Mouse (Mus musculus) hindbrain, embryonic 15.5 days (tissue): ENCODE measurements at regions not wholly inside any gene's neighbourhood (a gene's known extent, or its start where the extent isn't known, plus 50 kb on each side); places are given as distances from the start of the nearest gene placed in this dataset.

ENCODE experiments used
- ATAC-seq: fragments of 200-750 bp; cut with Nextera tagmentation; 2 replicates; pipeline ENCODE4 v1.8.0; 2017; ENCODE audit warnings: low read depth, moderate number of reproducible peaks, moderate TSS enrichment; ENCODE audit not compliant: low FRiP score
- H3K27ac ChIP-seq: fragments of 300-500 bp; sonication (generic); replicated peaks from 2 replicates; pipeline ENCODE4 v1.5.1; 2015; ENCODE audit warnings: mild to moderate bottlenecking, inconsistent platforms
- H3K27me3 ChIP-seq: fragments of 300-500 bp; sonication (generic); 2 replicates; pipeline ENCODE4 v1.6.1; 2015; ENCODE audit warnings: control low read depth, inconsistent platforms
- H3K36me3 ChIP-seq: fragments of 300-500 bp; sonication (generic); 2 replicates; pipeline ENCODE4 v1.6.1; 2015; ENCODE audit warnings: control low read depth, inconsistent platforms
- H3K4me1 ChIP-seq: fragments of 300-500 bp; sonication (generic); replicated peaks from 2 replicates; pipeline ENCODE4 v1.6.1; 2015; ENCODE audit warnings: control low read depth, inconsistent platforms
- H3K4me2 ChIP-seq: fragments of 300-500 bp; sonication (generic); 2 replicates; pipeline ENCODE4 v1.6.1; 2015; ENCODE audit warnings: moderate library complexity, mild to moderate bottlenecking, inconsistent platforms
- H3K4me3 ChIP-seq: fragments of 300-500 bp; sonication (generic); 2 replicates; pipeline ENCODE4 v1.5.1; 2015; ENCODE audit warnings: mild to moderate bottlenecking, inconsistent platforms
- H3K9ac ChIP-seq: fragments of 300-500 bp; sonication (generic); 2 replicates; pipeline ENCODE4 v1.6.1; 2015; ENCODE audit warnings: inconsistent platforms
- H3K9me3 ChIP-seq: fragments of 300-500 bp; sonication (generic); 2 replicates; pipeline ENCODE4 v1.6.1; 2016; ENCODE audit warnings: control low read depth, inconsistent platforms
- WGBS: fragments of 180-500 bp; shearing (Covaris S2); methylation state at CpG from one replicate; pipeline ENCODE4 v1.1.7; 2015; 5-methylcytosine and 5-hydroxymethylcytosine counted together

DNA sequence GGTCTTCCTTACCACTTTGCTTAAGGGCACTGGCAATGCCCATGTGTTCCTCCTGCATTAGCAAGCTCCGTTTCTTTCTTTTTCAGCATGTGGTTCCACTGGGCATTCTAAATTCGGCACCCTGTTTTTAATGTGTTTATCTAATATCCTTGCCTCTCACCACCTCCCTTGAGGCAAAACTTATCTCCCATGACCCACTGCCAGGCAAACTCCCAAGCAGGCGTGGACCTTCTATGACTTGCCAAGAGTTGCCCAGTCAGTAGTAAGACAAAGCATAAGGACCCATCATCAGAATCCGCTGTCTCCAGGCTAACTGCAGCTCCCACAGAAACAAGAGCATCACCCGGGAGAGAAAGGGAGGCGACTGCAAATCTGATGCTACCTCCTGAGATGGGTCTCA is 245.2 kb downstream of the Setd4 start:
- WGBS: 87% methylated on average over 6 of the region's 6 CpGs
- ATAC-seq: no peak
- Histone ChIP-seq H3K4me3 (no peak overlapping the region), H3K27me3 (no peaks in the 10 kb centered on the region), H3K36me3 (no peaks in the 10 kb centered on the region), H3K4me1 (no peaks in the 10 kb centered on the region), H3K9ac (no peak overlapping the region), H3K9me3 (no peaks in the 10 kb centered on the region), H3K4me2 (no peak overlapping the region), H3K27ac (no peak overlapping the region)

DNA sequence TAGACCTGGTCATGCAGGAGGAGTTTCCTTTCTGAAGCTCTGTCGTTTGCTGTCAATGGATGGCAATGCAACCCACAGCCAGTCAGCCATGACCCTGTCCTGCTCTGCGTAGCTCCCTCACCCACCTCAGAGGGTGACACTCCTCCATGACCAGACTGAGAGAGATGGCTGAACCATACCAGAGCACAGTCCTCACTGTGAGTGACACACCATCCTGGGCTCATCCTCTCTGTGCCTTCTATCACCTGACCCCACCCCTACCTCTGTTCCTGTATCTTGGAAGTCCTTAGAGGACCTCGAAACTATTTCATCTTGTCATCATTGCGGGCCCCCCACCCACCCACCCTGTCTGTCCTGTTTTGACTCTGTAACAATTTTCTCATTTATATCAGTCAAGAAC is 245.7 kb downstream of the Setd4 start:
- 86% methylated on average over 4 of the region's 4 CpGs for WGBS
- Histone ChIP-seq H3K9me3 (no peaks in the 10 kb centered on the region), H3K9ac (no peak overlapping the region), H3K27me3 (no peaks in the 10 kb centered on the region), H3K4me3 (no peak overlapping the region), H3K4me1 (no peaks in the 10 kb centered on the region), H3K36me3 (no peaks in the 10 kb centered on the region), H3K27ac (no peak overlapping the region), H3K4me2 (no peak overlapping the region)
- no peak for ATAC-seq

DNA sequence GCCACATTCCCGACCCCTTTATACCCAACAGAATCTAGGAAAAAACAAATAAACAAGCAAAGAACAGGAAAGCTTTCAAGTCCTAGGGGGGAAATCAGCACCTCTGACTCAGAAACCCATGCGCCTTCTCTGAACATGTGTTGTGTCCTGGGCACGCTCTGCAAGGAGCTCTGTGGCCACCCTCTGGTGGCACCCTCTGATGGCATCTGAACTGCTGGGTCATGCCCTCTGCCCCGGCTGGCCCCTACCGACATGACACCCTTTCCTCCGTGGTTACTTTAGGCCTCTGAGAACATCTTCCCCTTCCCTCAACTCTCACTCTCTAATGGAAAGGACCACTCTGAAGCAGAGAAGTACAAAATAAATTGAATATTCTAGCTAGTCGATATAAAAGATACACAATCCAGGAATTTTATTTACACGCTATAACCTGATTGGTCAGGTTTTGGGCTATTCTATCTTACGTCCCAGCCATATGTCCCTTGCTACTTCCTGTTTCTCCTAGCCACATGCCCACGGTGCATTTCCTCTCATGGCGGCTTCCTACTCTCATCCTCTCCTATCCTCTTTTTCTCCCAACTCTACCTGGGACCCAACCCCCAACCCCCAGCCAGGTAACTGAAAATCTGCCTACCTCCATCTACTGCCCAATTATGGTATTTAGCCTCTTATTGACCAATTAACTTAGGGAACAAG is 248.5 kb downstream of the Setd4 start:
- ATAC-seq: no peak
- Histone ChIP-seq H3K9me3 (no peaks in the 10 kb centered on the region), H3K36me3 (no peaks in the 10 kb centered on the region), H3K27ac (no peak overlapping the region), H3K27me3 (no peaks in the 10 kb centered on the region), H3K4me1 (no peaks in the 10 kb centered on the region), H3K9ac (no peak overlapping the region), H3K4me2 (no peak overlapping the region), H3K4me3 (no peak overlapping the region)
- 84% methylated on average over 11 of the region's 11 CpGs for WGBS

DNA sequence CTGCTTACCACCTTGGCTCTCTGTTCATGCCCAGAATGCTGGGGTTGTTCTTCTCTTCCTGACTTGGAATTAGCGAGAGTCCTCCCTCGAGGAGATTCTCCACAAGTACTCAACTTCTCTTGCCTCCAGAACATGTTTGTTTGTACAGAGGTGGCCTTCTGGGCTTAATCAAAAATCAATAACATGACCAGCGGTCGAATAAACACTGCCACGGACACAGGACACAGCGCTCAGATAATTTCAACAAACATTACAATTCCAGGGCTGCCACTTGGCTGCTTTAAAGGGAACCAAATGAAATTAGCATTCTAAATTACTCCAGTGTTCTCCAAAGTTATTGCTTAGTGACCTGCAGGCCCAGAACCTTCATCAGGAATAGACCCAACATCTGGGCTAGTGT is 249.9 kb downstream of the Setd4 start:
- Histone ChIP-seq H3K4me2 (no peak overlapping the region), H3K9ac (no peak overlapping the region), H3K4me3 (no peak overlapping the region), H3K36me3 (no peaks in the 10 kb centered on the region), H3K27me3 (no peaks in the 10 kb centered on the region), H3K9me3 (no peaks in the 10 kb centered on the region), H3K4me1 (no peaks in the 10 kb centered on the region), H3K27ac (no peak overlapping the region)
- no peak for ATAC-seq
- 81% methylated on average over 6 of the region's 6 CpGs for WGBS

DNA sequence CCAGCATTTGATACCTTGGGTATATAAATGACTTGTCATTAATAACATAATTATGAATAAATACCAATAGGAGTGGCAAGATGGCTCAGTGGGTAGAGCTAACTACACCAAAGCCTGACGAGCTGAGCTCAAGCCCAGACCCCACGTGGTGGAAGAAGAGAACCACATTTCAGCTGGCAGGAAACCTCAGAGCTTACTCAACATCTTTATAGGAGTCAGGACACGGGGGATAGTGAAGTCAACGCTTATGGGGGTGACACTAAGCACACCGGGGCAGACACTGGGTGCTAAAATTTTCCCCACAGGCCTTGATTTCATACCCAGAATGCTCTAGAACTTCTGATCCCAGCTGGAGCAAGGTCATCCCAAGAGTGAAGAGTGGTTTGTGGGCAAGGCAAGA is 259.3 kb downstream of the Setd4 start:
- no peaks in the 10 kb centered on the region for H3K4me1 ChIP-seq
- H3K9me3 ChIP-seq: no peaks in the 10 kb centered on the region
- no peak overlapping the region for H3K4me2 ChIP-seq
- H3K4me3 ChIP-seq: no peak overlapping the region
- no peak for ATAC-seq
- no peaks in the 10 kb centered on the region for H3K36me3 ChIP-seq
- H3K9ac ChIP-seq: no peak overlapping the region
- no peak overlapping the region for H3K27ac ChIP-seq
- H3K27me3 ChIP-seq: no peaks in the 10 kb centered on the region
- WGBS: 90% methylated on average over 5 of the region's 5 CpGs

DNA sequence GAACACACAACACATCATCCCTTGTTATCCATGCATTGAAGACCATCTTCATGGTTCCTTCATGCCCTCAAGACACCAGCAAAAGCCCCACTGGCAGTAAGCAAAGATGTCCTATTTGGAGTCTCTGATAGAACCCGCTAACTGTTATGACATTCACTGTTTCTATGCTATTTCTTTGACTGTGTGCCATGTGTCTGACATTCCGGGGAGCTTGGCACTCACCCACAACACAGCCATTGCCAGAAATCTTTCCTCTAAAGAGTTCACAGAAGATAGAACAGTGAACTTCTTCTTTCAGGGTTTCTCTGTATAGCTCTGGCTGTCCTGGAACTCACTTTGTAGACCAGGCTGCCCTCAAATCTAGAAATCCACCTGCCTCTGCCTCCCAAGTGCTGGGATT is 261.2 kb downstream of the Setd4 start:
- no peak overlapping the region for H3K27ac ChIP-seq
- 70% methylated on average over 2 of the region's 2 CpGs for WGBS
- ATAC-seq: no peak

DNA sequence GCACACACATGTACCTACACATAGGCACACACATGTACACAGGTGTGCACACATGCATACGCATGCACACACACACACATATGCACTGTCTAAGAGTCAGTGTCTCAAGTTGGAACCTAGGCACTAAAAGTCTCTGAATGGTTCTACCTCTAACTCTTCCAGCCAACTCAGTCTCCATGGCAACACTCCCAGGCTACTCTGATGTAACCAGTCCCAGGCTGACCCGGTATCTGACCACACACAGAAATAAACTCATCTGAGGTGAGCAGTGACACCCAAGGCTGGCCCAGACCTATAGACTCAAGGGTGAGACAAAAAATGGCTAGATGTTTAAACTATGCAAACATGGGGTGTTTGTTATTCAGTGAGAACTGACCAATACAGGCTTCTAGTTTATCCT is 262.1 kb downstream of the Setd4 start:
- 85% methylated on average over 2 of the region's 2 CpGs for WGBS
- Histone ChIP-seq H3K9ac (no peak overlapping the region), H3K4me3 (no peak overlapping the region), H3K27me3 (no peaks in the 10 kb centered on the region), H3K4me2 (no peak overlapping the region), H3K36me3 (no peaks in the 10 kb centered on the region), H3K9me3 (no peaks in the 10 kb centered on the region), H3K4me1 (no peaks in the 10 kb centered on the region), H3K27ac (no peak overlapping the region)
- ATAC-seq: no peak

More for the DNA sequence above, 261.2 kb downstream of the Setd4 start:
- Histone ChIP-seq H3K9me3 (no peaks in the 10 kb centered on the region), H3K4me1 (no peaks in the 10 kb centered on the region), H3K36me3 (no peaks in the 10 kb centered on the region), H3K4me3 (no peak overlapping the region), H3K4me2 (no peak overlapping the region), H3K9ac (no peak overlapping the region), H3K27me3 (no peaks in the 10 kb centered on the region)

DNA sequence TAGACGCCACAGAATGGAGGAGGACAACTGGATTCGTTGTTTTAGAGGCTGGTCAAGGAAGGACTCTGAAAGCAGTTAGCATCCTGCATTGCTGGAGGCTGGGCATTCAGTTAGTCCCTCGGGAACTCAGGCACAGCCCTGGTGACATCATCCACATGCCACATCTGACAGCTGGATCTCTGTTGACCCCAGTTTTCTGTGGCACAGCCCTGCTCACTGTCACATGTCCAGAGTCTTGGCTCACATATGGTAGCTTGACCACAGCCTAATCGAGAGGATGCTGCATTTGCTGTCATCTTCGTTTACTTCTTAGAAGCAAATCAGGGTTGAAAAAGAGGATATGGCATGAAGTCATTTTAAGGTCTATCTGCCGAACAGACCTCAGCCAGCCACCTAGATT is 265.1 kb downstream of the Setd4 start:
- H3K27ac ChIP-seq: no peak overlapping the region
- 0 out of 2 replicates have a peak, but pooled peaks cover 3% of the 10 kb centered on the region for H3K4me1 ChIP-seq
- H3K9ac ChIP-seq: no peak overlapping the region
- no peaks in the 10 kb centered on the region for H3K36me3 ChIP-seq
- H3K4me2 ChIP-seq: no peak overlapping the region
- 87% methylated on average over 6 of the region's 6 CpGs for WGBS
- H3K9me3 ChIP-seq: no peaks in the 10 kb centered on the region
- H3K27me3 ChIP-seq: no peaks in the 10 kb centered on the region
- no peak overlapping the region for H3K4me3 ChIP-seq
- ATAC-seq: no peak

DNA sequence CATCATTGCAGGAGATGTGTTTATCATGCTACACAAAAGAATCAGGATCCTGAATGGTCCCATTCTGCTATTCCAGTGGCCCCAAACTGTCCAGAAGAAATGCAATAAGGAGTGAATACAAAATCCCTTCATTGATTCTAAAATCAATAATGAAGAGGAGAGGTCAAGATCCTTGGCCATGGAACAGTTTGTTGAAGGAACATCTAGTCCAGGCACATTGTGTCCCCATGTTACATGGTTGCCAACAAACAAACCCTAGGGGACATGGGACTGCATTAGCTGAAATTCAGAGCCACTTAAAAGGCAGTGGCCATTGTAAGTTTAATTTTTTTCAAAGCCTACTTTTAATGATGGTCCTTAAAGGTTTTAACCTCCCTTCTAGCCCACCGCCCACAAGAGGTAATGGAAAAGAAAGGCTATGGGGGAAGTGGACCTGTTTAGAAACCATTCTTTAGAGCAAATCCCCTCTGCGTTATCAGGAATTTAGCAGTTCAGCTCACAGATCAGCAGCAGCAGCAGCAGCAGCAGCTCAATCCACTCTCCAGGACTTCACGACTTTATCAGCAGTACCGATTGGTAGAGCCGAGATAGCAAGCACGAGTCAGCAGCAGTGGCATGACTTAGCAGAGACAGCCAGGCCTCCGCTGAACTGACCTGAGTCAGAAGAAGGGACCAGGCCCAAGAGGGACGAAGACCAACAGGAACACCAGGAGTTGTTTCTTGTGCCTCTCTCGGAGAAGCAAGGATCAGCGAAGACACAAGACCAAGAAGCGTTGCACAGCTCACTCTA is 268.3 kb downstream of the Setd4 start:
- H3K36me3 ChIP-seq: no peaks in the 10 kb centered on the region
- H3K27me3 ChIP-seq: peaks cover 5% of the 10 kb centered on the region; the same call in 1 of the 2 replicates
- H3K9me3 ChIP-seq: no peaks in the 10 kb centered on the region
- ATAC-seq: no peak
- no peak overlapping the region for H3K4me3 ChIP-seq
- no peak overlapping the region for H3K27ac ChIP-seq
- no peak overlapping the region for H3K4me2 ChIP-seq
- H3K9ac ChIP-seq: no peak overlapping the region
- H3K4me1 ChIP-seq: peaks cover 10% of the 10 kb centered on the region; the same call in 1 of the 2 replicates
- 89% methylated on average over 11 of the region's 11 CpGs for WGBS

DNA sequence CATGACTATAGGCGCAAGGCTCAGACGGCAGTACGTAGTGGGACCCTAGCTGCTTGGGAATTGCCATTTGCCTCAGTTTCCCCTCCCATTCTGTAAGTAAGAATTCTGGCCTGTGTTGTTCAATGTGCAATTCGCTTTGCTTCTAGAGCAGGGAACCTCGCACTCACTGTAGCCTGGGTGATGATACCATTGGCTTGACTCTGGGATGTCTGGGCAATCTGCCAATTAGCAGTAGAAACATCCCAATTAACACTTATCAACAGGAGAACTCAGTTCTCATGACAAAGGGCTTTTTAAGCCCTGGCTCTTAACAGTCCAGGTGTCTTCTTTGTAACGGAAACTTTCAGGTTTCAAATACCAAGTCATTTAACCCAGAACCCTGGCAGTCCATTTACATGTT is 270.2 kb downstream of the Setd4 start:
- Histone ChIP-seq H3K9me3 (no peaks in the 10 kb centered on the region), H3K4me3 (no peak overlapping the region), H3K4me1 (peaks cover 13% of the 10 kb centered on the region), H3K27ac (no peak overlapping the region), H3K9ac (no peak overlapping the region), H3K36me3 (no peaks in the 10 kb centered on the region), H3K27me3 (peaks cover 5% of the 10 kb centered on the region; the same call in 1 of the 2 replicates), H3K4me2 (no peak overlapping the region)
- no peak; the same call in 1 of the 2 replicates for ATAC-seq
- 65% methylated on average over 6 of the region's 6 CpGs for WGBS

DNA sequence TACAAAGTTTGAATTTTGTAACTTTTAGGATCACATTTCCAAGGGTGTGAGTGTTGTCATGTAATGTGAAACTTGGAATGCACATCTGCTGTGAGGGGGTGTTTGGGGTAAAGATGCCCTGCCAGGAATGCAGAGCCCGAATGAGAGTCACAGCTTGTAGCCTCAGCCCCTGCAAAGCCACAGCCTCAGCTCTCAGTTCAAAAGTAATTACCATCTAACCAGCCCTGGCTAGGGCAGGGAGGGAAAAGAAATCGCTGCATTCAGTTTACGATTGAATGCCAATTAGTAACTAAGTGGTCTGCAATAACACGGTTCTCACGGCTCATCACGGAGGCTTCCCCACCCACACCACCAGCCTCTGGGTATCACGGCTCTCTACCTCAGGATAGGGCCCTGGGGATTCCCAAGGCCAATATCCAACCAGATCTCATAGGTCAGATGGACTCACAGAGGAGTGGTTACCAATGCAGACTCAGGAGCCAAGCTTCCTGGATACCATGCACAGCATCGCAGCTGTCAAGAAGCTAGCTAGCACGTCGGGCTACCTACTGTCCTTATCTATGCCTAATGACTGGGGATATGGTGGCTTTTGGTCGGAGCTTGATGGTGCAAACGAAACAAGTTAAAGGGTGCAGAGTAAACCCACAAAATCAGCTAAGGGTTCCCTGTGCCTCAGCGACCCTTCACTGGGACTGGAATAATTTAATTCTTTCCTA is 275.0 kb downstream of the Setd4 start:
- H3K9me3 ChIP-seq: no peaks in the 10 kb centered on the region
- ATAC-seq: no peak
- H3K36me3 ChIP-seq: no peaks in the 10 kb centered on the region
- 28% methylated on average over 13 of the region's 13 CpGs for WGBS
- H3K27me3 ChIP-seq: peaks cover 5% of the 10 kb centered on the region; the same call in 1 of the 2 replicates
- H3K4me1 ChIP-seq: peaks cover 12% of the 10 kb centered on the region
- no peak overlapping the region for H3K4me2 ChIP-seq
- no peak overlapping the region for H3K4me3 ChIP-seq
- no peak overlapping the region for H3K9ac ChIP-seq
- H3K27ac ChIP-seq: no peak overlapping the region

DNA sequence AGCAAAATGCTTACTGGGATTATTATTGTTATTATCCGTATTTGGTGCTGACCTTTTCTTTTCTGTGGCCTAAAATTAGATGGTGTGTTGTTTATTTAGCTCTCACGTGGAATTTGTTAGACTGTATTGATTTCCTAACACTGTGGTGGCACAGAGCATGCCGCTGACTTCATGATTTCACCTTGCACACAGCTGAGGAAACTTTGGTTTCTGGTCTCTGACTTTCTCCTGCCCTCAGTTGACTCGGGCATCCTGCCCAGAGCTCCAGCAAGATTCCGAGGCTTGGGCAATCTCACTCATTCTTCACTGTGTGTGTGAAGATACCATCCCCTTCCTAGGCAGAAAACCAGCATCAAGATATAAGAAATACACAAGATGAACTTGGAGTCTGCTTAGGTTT is 279.0 kb downstream of the Setd4 start:
- H3K4me2 ChIP-seq: no peak overlapping the region
- WGBS: 87% methylated on average over 5 of the region's 5 CpGs
- ATAC-seq: no peak
- H3K4me3 ChIP-seq: no peak overlapping the region
- no peaks in the 10 kb centered on the region for H3K36me3 ChIP-seq
- peaks cover 11% of the 10 kb centered on the region; the same call in 1 of the 2 replicates for H3K4me1 ChIP-seq
- H3K9me3 ChIP-seq: no peaks in the 10 kb centered on the region
- no peak overlapping the region for H3K27ac ChIP-seq
- no peaks in the 10 kb centered on the region for H3K27me3 ChIP-seq
- no peak overlapping the region for H3K9ac ChIP-seq
